Mouse (Mus musculus): ENCODE data around the gene Isoc2b. TPM values are rescaled to one million over a fixed set of nuclear protein-coding genes. Genes with fewer than 3 reads are reported as not detected.

Isoc2b gene
- polyA plus RNA-seq (2015; fragmentation: Nextera tagmentation; extraction: Ambion mirVana): 3.9 and 4.9 TPM in 2 replicates

DNA sequence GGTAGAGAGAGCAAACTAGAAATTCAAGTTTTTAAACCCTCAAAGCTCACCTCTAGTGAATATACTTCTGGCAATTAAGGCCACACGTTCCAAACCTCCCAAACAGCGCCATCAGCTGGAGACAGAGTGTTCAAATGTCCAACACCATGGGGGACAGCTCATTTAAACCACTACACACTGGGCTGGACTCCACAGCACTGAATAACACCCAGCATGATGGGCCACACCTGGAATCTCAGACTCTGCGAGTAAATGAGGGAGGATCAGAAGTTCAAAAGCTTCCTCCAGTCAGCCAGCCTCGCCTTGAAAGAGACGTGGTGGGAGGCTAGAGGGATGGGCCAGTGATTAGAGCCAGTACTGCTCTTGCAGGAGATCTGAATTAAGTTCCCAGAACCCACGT, at the start of gene Isoc2b:
Isoc2b (minus strand) TSS at position 126 of the 400 bp plus-strand sequence.
- no peak for ATAC-seq (ENCODE audit: low FRiP score)

DNA sequence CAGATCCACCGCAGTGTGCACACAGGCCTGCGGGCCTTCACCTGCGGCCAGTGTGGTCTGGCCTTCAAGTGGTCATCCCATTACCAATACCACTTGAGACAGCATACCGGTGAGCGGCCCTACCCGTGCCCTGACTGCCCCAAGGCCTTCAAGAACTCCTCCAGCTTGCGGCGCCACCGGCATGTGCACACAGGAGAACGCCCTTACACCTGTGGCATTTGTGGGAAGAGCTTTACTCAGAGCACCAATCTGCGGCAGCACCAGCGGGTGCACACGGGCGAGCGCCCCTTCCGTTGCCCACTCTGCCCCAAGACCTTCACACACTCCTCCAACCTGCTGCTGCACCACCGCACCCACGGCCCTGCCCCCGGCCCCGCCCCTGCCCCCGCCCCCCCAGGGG, 49.0 kb upstream of the Isoc2b start:
- 88% methylated on average over 21 of the region's 21 CpGs for WGBS
- Histone ChIP-seq H3K4me1 (replicated peaks) (peaks cover 64% of the 10 kb centered on the region), H3K4me2 (no peak overlapping the region), H3K27me3 (no peaks in the 10 kb centered on the region), H3K9ac (no peak overlapping the region), H3K27ac (no peak overlapping the region), H3K36me3 (peaks cover 36% of the 10 kb centered on the region), H3K4me3 (no peak overlapping the region), H3K9me3 (no peaks in the 10 kb centered on the region)
- no peak for ATAC-seq (ENCODE audit: low FRiP score)

More for the DNA sequence above, at the start of gene Isoc2b:
- H3K36me3 ChIP-seq: no peaks in the 10 kb centered on the region
- no peak within 1 kb of the TSS for H3K27ac ChIP-seq
- H3K4me2 ChIP-seq: no peak within 1 kb of the TSS
- H3K4me3 ChIP-seq: no peak within 1 kb of the TSS
- 68% methylated on average over 6 of the region's 6 CpGs for WGBS
- H3K4me1 ChIP-seq (replicated peaks): peaks cover 15% of the 10 kb centered on the region
- no peaks in the 10 kb centered on the region for H3K9me3 ChIP-seq
- H3K9ac ChIP-seq: no peak within 1 kb of the TSS
- H3K27me3 ChIP-seq: no peaks in the 10 kb centered on the region

DNA sequence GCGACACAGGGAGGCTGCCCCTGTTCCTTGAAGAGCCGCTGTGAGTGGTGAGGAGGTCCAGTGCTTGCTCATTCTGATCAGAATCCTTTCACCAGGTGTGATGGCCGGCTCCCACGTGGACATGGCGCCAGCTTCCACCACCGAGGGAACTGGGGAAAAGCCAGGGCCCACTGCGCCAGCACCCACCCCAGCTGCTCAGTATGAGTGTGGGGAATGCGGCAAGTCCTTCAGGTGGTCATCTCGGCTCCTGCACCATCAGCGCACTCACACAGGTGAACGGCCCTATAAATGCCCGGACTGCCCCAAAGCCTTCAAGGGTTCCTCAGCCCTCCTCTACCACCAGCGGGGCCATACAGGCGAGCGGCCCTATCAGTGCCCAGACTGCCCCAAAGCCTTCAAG, 48.6 kb upstream of the Isoc2b start:
- Histone ChIP-seq H3K4me1 (replicated peaks) (peaks cover 62% of the 10 kb centered on the region), H3K9me3 (no peaks in the 10 kb centered on the region), H3K36me3 (peaks cover 36% of the 10 kb centered on the region), H3K4me3 (no peak overlapping the region), H3K4me2 (no peak overlapping the region), H3K27ac (no peak overlapping the region), H3K27me3 (no peaks in the 10 kb centered on the region), H3K9ac (no peak overlapping the region)
- WGBS: 95% methylated on average over 15 of the region's 15 CpGs
- no peak for ATAC-seq (ENCODE audit: low FRiP score)

DNA sequence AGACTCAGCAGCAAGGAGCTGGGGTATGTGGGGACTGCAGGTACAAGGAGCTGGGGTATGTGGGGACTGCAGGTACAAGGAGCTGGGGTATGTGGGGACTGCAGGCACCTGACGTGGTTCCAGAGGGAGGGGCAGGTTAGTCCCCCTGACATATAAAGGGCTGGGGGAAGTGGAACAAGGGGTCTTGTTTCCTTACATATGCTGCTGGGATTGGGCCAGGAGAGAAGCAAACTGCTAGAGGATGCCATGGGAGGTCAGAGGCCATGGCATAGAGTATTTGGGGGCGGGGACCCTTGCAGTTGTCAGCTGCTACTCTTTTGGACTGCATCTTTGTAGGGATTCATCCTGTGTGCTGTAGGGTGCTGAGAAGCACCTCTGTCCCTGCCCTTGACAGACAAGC, 47.4 kb upstream of the Isoc2b start:
- peaks cover 36% of the 10 kb centered on the region for H3K36me3 ChIP-seq
- no peaks in the 10 kb centered on the region for H3K27me3 ChIP-seq
- peaks cover 50% of the 10 kb centered on the region for H3K4me1 ChIP-seq (replicated peaks)
- H3K27ac ChIP-seq: peak overlapping the region; percentile 99; the same call in 1 of the 2 replicates
- ATAC-seq (ENCODE audit: low FRiP score): no peak
- H3K4me2 ChIP-seq: no peak overlapping the region
- no peaks in the 10 kb centered on the region for H3K9me3 ChIP-seq
- WGBS: 87% methylated on average over 2 of the region's 2 CpGs
- H3K4me3 ChIP-seq: no peak overlapping the region
- peak overlapping the region; percentile 89 for H3K9ac ChIP-seq

DNA sequence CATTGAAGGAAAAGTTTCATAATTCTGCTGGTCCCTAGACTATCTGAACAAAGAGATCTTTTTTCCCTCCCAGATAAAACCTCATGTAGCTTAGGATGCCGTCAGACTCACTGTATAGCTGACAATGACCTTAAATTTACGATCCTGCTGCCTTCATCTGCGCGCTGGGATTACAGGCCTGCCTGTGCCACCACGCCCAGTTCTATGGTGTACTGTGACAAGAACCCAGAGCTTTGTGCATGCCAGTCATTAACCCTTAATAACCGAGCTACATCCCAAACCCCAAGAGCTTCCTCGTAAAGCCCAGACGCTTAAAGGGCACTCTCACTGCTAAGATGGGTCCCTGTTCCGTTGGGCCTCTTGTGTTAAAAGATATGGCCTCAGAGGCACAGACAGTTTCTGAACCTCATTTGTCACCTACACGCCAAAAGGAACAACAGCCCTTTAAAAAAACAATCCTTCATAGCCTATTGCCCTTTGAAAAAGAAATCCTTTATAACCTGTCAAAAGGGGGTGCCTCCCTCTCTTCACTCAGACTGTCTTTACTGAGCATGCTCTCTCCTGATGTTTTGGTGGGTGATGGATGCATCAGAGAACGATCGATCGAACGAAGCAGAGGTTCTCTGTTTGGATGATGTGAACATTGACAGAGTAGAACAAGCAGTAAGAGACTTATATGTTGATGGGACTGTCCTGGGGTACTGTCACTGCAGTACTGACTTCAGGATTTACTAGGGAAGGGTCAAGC, 45.8 kb upstream of the Isoc2b start:
- peak overlapping the region; percentile 62 for H3K4me3 ChIP-seq
- ATAC-seq (ENCODE audit: low FRiP score): peak; percentile 43
- no peaks in the 10 kb centered on the region for H3K27me3 ChIP-seq
- H3K9me3 ChIP-seq: no peaks in the 10 kb centered on the region
- WGBS: 14% methylated on average over 14 of the region's 14 CpGs
- peak overlapping the region; percentile 77 for H3K4me2 ChIP-seq
- H3K4me1 ChIP-seq (replicated peaks): peaks cover 34% of the 10 kb centered on the region
- H3K36me3 ChIP-seq: peaks cover 31% of the 10 kb centered on the region
- peak overlapping the region; percentile 99 for H3K27ac ChIP-seq
- H3K9ac ChIP-seq: peak overlapping the region; percentile 89

DNA sequence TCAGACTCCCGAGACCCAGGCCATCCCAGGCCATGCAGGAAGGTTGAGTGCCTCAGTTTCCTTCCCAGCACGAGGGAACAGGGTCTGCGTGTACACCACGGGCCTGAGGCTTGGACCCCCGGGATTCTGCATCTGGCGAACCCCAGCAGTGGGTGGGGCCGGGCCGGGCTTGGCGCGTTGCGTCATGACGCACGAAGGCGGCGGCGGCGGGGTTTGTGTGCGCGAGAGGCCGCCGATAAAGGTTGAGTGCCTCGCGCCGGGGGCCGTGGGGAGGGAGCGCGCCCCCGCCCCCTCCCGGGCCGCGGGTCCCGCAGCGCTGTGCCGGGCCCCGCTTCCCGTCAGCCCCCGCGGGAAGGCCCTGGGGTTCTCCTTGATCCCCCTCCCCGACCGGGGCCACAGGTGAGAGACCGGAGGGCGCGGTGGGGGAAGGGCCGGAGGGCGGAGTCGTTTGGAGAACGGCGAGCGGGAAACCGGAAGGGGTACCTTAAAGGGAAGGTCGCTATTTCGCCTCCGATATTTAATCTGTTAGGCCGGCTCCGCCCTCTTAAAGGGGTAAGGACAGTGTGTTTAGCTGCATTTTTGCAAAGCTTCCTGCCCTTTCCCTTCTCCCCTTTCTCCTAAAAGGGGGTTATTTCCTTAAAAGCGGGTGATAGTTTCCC, 45.1 kb upstream of the Isoc2b start, which contains the start of gene Zfp628:
Zfp628 (plus strand) TSS at position 211 of the 659 bp plus-strand sequence.
- Histone ChIP-seq H3K4me3 (peak within 1 kb of the TSS; percentile 62), H3K36me3 (peaks cover 24% of the 10 kb centered on the region), H3K9me3 (no peaks in the 10 kb centered on the region), H3K27ac (peak within 1 kb of the TSS; percentile 99), H3K4me1 (replicated peaks) (peaks cover 32% of the 10 kb centered on the region), H3K27me3 (no peaks in the 10 kb centered on the region), H3K4me2 (peak within 1 kb of the TSS; percentile 77), H3K9ac (peak within 1 kb of the TSS; percentile 89)
- ATAC-seq (ENCODE audit: low FRiP score): peak; percentile 90
- WGBS: under 1% methylated on average over 52 of the region's 56 CpGs

DNA sequence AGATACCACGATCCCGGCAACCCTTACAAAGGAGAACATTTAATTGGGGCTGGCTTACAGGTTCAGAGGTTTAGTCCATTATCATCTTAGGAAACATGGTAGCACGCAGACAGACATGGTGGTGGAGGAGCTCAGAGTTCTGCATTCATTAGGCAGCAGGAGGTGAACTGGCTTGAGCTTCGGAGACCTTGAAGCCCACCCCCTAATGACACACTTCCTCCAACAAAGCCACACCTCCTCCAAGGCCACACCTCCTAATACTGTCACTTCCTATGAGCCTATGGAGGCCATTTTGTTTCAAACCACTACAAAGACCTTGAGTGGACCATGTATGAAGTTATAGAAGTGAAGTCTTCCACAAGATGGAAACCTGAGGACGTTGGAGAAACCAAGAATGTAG, 42.2 kb upstream of the Isoc2b start:
- Histone ChIP-seq H3K27me3 (no peaks in the 10 kb centered on the region), H3K9me3 (no peaks in the 10 kb centered on the region), H3K4me1 (replicated peaks) (peaks cover 26% of the 10 kb centered on the region), H3K27ac (no peak overlapping the region), H3K4me3 (peak overlapping the region; percentile 3), H3K36me3 (no peaks in the 10 kb centered on the region), H3K4me2 (no peak overlapping the region), H3K9ac (no peak overlapping the region)
- WGBS: 61% methylated on average over 5 of the region's 5 CpGs
- ATAC-seq (ENCODE audit: low FRiP score): no peak

DNA sequence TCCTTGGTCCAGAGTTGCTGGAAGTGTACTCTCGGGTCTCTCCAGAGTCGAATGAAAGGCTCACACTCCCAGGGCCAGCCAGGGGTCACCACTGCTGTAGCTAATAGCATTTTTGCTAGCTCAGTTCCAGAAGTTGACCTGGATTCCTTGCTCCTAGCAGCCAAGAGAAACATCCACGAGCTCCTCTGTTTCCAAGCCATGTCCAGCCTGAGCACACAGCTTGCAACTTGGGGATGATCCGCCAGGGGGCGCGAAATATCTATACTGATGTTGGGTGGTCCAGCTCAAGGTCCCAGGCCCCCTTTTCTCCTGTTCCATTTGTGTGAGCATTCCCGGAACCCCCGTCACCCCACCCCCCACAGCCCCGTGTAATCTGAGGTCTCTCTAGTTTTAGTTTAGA, 41.5 kb upstream of the Isoc2b start:
- H3K9me3 ChIP-seq: no peaks in the 10 kb centered on the region
- H3K4me2 ChIP-seq: no peak overlapping the region
- no peak overlapping the region for H3K27ac ChIP-seq
- ATAC-seq (ENCODE audit: low FRiP score): no peak
- H3K4me3 ChIP-seq: no peak overlapping the region
- peaks cover 19% of the 10 kb centered on the region for H3K4me1 ChIP-seq (replicated peaks)
- no peaks in the 10 kb centered on the region for H3K27me3 ChIP-seq
- H3K9ac ChIP-seq: no peak overlapping the region
- 36% methylated on average over 9 of the region's 9 CpGs for WGBS
- H3K36me3 ChIP-seq: no peaks in the 10 kb centered on the region

DNA sequence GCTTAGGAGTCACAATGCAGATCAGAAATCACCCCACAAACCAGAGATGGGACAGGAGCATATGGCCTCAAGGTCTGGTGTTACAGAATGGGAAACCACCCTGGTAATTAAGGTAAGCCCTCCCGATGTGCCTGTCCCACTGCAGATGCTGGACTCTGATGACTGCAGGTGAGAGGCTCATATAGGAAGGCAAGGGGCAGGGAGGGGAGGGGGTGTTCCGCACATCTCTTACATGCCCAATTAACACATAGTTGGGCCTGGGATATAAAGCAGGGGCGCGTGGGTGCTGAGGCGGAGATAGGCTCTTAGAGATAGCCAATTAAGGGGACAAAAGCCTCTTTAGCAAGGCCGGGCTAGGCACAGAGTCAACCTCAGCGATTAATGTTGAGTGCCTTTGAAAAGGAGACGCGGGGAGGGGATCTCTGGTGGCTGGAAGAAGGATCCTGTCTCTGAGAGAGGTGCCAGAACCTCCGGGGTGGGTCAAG, 36.5 kb upstream of the Isoc2b start, which contains the start of gene Gm36210:
Gm36210 (minus strand) TSS at position 51 of the 485 bp plus-strand sequence.
- no peaks in the 10 kb centered on the region for H3K9me3 ChIP-seq
- no peaks in the 10 kb centered on the region; the same call in 1 of the 2 replicates for H3K4me1 ChIP-seq (replicated peaks)
- H3K27me3 ChIP-seq: no peaks in the 10 kb centered on the region
- no peak within 1 kb of the TSS for H3K4me3 ChIP-seq
- no peak for ATAC-seq (ENCODE audit: low FRiP score)
- H3K4me2 ChIP-seq: no peak within 1 kb of the TSS
- WGBS: 58% methylated on average over 10 of the region's 10 CpGs
- no peak within 1 kb of the TSS for H3K27ac ChIP-seq
- H3K36me3 ChIP-seq: no peaks in the 10 kb centered on the region
- H3K9ac ChIP-seq: no peak within 1 kb of the TSS

DNA sequence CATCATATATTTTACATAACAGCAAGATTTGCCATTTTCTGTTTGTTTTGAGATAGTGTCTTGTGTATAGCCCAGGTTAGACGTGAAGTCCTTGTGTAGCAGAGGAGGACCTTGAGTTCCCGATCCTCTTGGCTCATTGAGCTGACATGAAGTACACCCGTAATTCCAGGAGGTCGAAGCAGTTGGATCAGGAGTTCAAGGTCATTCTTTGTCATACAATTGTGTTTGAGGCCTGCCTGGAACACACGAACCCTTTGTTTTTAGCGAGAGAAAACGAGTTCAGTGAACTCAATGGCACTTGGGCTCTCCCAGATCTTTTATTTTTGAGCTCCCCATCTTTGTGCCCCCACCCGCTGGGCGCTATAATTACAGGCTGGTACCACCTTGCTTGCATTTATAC, 32.3 kb upstream of the Isoc2b start:
- Histone ChIP-seq H3K4me1 (replicated peaks) (peaks cover 21% of the 10 kb centered on the region), H3K27ac (no peak overlapping the region), H3K27me3 (peaks cover 18% of the 10 kb centered on the region), H3K9me3 (no peaks in the 10 kb centered on the region), H3K4me3 (no peak overlapping the region), H3K4me2 (no peak overlapping the region), H3K9ac (no peak overlapping the region), H3K36me3 (no peaks in the 10 kb centered on the region)
- WGBS: 80% methylated on average over 9 of the region's 9 CpGs
- ATAC-seq (ENCODE audit: low FRiP score): no peak

DNA sequence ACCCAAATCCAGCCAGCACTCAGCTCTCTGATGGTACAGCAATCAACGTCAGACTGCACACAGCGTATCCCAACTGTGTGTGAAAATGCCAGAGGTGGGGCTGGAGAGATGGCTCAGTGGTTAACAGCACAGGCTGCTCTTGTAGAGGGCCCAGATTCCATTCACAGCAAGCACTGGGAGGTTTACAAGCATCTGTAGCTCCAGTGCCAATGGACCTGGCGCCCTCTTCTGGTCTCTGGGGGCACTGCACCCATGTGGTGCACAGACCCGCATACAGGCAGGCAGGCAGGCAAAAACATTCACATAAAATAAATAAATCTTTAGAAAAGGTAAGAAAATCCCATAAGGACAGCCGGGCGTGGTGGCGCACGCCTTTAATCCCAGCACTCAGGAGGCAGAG, 31.1 kb upstream of the Isoc2b start:
- Histone ChIP-seq H3K9ac (no peak overlapping the region), H3K27ac (no peak overlapping the region), H3K27me3 (peaks cover 18% of the 10 kb centered on the region), H3K4me1 (replicated peaks) (peaks cover 21% of the 10 kb centered on the region), H3K9me3 (no peaks in the 10 kb centered on the region), H3K36me3 (no peaks in the 10 kb centered on the region), H3K4me3 (no peak overlapping the region), H3K4me2 (no peak overlapping the region)
- no peak for ATAC-seq (ENCODE audit: low FRiP score)
- WGBS: 46% methylated on average over 8 of the region's 8 CpGs

DNA sequence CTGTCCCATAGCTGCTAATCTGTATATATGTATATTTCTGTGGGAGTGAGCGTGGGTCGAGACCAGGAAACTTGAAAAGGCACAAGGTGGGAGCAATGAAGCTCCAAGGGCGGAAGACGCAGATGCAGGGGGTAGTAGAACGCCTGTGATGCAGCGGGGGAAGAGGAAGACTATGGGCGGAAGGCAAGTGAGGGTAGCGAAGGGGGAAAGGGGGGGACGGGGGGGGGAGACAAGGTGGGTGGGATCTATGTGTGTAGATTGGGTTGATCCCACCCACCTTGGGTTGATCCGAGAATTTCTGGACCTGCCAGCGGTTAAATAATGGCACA, 30.4 kb upstream of the Isoc2b start:
- ATAC-seq (ENCODE audit: low FRiP score): no peak
- 34% methylated on average over 10 of the region's 11 CpGs for WGBS
- Histone ChIP-seq H3K9ac (no peak overlapping the region), H3K4me2 (peak overlapping the region; percentile 51), H3K27ac (no peak overlapping the region), H3K4me1 (replicated peaks) (peaks cover 21% of the 10 kb centered on the region), H3K9me3 (no peaks in the 10 kb centered on the region), H3K4me3 (no peak overlapping the region), H3K27me3 (peaks cover 18% of the 10 kb centered on the region), H3K36me3 (no peaks in the 10 kb centered on the region)

Data from hindbrain, embryonic 13.5 days (tissue).